Mouse (Mus musculus) kidney, postnatal 36 days (tissue): ENCODE data around the gene Tnfsf12.

Experiments
- DNase-seq, 2 experiments: peaks; one replicate each; pipeline ENCODE4 v3.0.0; 2021 to 2022; ENCODE audit warnings: mixed read lengths in 2 of 2

Tnfsf12 gene

GRCm38 (mm10) chr11:69680136-69680855, 15.4 kb downstream of the Tnfsf12 start:
- DNase-seq = no peak

GRCm38 (mm10) chr11:69679144-69679543, 16.5 kb downstream of the Tnfsf12 start:
- DNase-seq = no peak

- peak; percentile 100 for DNase-seq
Observed at GRCm38 (mm10) chr11:69672211-69672706, 23.4 kb downstream of the Tnfsf12 start, which contains the start of gene Eif4a1. Gene Eif4a1, minus strand, starts transcription at chr11:69672423.

GRCm38 (mm10) chr11:69671726-69672124, 23.9 kb downstream of the Tnfsf12 start:
- DNase-seq = no peak

GRCm38 (mm10) chr11:69670786-69671725, 24.6 kb downstream of the Tnfsf12 start:
- DNase-seq = peak; percentile 96 to 99

- DNase-seq = no peak
Observed at GRCm38 (mm10) chr11:69666665-69667005, 29.0 kb downstream of the Tnfsf12 start.

GRCm38 (mm10) chr11:69665961-69666664, 29.5 kb downstream of the Tnfsf12 start, which contains the start of gene Cd68:
Gene Cd68, minus strand, starts transcription at chr11:69666153.
- DNase-seq = peak in 1 of 2 experiments; percentile 51

GRCm38 (mm10) chr11:69665457-69665960, 30.1 kb downstream of the Tnfsf12 start:
- DNase-seq = no peak

GRCm38 (mm10) chr11:69664841-69665240, 30.8 kb downstream of the Tnfsf12 start:
- DNase-seq = no peak

GRCm38 (mm10) chr11:69663795-69664194, 31.9 kb downstream of the Tnfsf12 start:
- peak in 1 of 2 experiments; percentile 47 for DNase-seq

GRCm38 (mm10) chr11:69662967-69663671, 32.5 kb downstream of the Tnfsf12 start:
- no peak for DNase-seq

- DNase-seq = peak; percentile 94 to 95
Observed at GRCm38 (mm10) chr11:69662213-69662966, 33.3 kb downstream of the Tnfsf12 start, which contains the start of gene Mpdu1. Gene Mpdu1, minus strand, starts transcription at chr11:69662642.

- DNase-seq = peak in 1 of 2 experiments; percentile 55
Observed at GRCm38 (mm10) chr11:69661221-69661881, 34.3 kb downstream of the Tnfsf12 start.

GRCm38 (mm10) chr11:69657462-69657881, 38.2 kb downstream of the Tnfsf12 start:
- no peak for DNase-seq

GRCm38 (mm10) chr11:69656617-69657461, 38.8 kb downstream of the Tnfsf12 start:
- DNase-seq = peak in 1 of 2 experiments; percentile 68

- DNase-seq = no peak
Observed at GRCm38 (mm10) chr11:69656065-69656455, 39.6 kb downstream of the Tnfsf12 start.

GRCm38 (mm10) chr11:69655264-69656064, 40.2 kb downstream of the Tnfsf12 start, which contains the start of gene Sox15:
Gene Sox15, plus strand, starts transcription at chr11:69655314.
- DNase-seq = peak; percentile 68 to 87

GRCm38 (mm10) chr11:69654760-69655159, 40.9 kb downstream of the Tnfsf12 start:
- no peak for DNase-seq
